Mouse (Mus musculus) bone marrow macrophage, adult 2 months (primary cell): ENCODE data around the gene Dmpk. TPM values are rescaled to one million over a fixed set of nuclear protein-coding genes. Genes with fewer than 3 reads are reported as not detected.
A peak's percentile ranks its signal among the peaks of the same experiment; 100 is the strongest.

Experiments
- H3K27ac ChIP-seq: 2 replicates; pipeline ENCODE4 v1.5.1; 2012; ENCODE audit warnings: low read depth, low read length; ENCODE audit not compliant: insufficient read depth
- H3K4me1 ChIP-seq: 2 replicates; pipeline ENCODE4 v1.6.1; 2012; ENCODE audit warnings: low read length; ENCODE audit not compliant: control insufficient read depth, insufficient read depth
- H3K4me3 ChIP-seq: 2 replicates; pipeline ENCODE4 v1.5.1; 2012; ENCODE audit warnings: mild to moderate bottlenecking, low read length, moderate library complexity; ENCODE audit not compliant: insufficient read depth
- CTCF ChIP-seq: IDR thresholded peaks from 2 replicates; pipeline ENCODE4 v1.5.1; 2012; ENCODE audit warnings: low read depth, mild to moderate bottlenecking, low read length, moderate library complexity
- POLR2A ChIP-seq: IDR thresholded peaks from 2 replicates; pipeline ENCODE4 v1.6.1; 2012; ENCODE audit warnings: mild to moderate bottlenecking, low read depth, low read length, borderline replicate concordance
- polyA plus RNA-seq: library from polyadenylated mRNA; stranded (reverse); fragments of >200 nt; gene quantifications from 2 replicates; pipeline ENCODE4 v1.2.4, GENCODE M21; 2012; ENCODE audit not compliant: missing spikeins, insufficient read depth, insufficient read length

The Dmpk gene
- polyA plus RNA-seq, 1 experiment, result 4.2 TPM

DNA sequence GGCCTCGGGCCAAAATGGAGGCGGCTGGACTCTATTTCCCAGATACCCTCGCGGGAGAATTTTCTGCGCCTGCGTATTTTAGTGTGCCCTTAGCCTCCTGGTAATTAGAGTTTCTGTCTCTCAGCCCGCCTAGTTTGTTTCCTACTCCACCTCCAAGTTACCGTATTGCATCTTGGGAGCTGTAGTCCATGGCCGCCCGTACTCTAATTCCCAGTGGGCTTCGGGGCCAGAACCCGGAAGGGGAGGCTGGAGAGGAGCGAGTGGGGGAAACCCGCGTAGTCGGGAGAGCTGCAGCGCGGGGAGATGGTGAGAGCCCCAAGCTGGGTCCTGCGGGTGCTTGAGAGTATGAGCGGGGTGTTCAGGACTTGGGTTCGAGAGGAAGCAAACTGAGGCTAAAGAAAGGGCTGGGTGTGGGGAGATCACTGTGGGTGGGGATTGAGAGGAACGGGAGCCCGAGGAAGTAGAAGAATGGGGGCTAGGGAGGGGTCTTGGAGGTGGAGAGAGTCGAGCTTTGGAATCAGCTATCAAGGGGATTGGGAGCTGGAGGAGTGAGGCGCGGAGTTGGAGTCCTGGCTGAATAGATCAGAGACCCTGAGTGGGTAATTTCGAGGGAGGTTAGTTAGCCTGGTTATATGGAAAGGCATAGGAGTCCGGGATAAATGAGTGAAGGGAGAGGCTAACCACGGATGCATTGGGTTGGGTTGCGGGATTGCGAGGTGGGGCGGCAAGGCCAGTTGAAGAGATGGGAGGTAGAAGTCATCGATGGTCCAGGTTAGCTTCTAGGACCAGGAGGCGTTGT is 36.2 kb downstream of the Dmpk start, which contains the start of gene Fbxo46:
TSS of gene Fbxo46 (plus strand) at position 229 of the 799 bp plus-strand sequence.
- Histone ChIP-seq H3K4me1 (peaks cover 3% of the 10 kb centered on the region; the same call in 1 of the 2 replicates), H3K4me3 (peak within 1 kb of the TSS; percentile 76), H3K27ac (no peak within 1 kb of the TSS)
- TF ChIP-seq POLR2A (peak; percentile 82; the same call in 1 of the 2 replicates), CTCF (no peak)

GRCm38 (mm10) chr7:19121686-19122085 is 38.0 kb downstream of the Dmpk start:
- peaks cover 3% of the 10 kb centered on the region; the same call in 1 of the 2 replicates for H3K4me1 ChIP-seq
- no peak overlapping the region for H3K4me3 ChIP-seq
- TF ChIP-seq CTCF, result no peak
- TF ChIP-seq POLR2A, result no peak
- no peak overlapping the region for H3K27ac ChIP-seq

DNA sequence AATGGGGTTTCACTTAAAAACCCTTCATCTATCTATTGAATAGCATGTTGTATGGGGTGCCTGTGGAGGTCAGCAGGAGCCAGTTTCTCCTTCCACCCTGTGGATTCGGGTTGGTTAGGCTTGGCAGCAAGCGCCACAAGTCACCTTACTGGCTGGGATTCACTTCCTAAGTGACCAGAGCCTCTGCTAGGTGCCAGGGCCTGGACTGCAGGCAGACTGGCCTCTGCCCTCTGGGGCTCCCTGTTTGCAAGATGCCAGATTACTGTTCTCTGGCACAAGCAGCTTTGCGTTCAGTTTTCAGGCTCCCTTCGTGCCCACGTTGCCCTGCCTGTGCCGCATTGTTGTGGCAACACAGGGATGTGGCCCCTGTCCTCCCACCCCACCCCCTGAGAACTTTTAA is 41.1 kb downstream of the Dmpk start:
- Histone ChIP-seq H3K4me3 (no peak overlapping the region), H3K4me1 (peaks cover 3% of the 10 kb centered on the region; the same call in 1 of the 2 replicates), H3K27ac (no peak overlapping the region)
- TF ChIP-seq POLR2A, result no peak
- no peak for TF ChIP-seq CTCF

- H3K4me1 ChIP-seq, result peaks cover 3% of the 10 kb centered on the region; the same call in 1 of the 2 replicates
- H3K27ac ChIP-seq, result no peak overlapping the region
- H3K4me3 ChIP-seq, result no peak overlapping the region
- TF ChIP-seq POLR2A, result no peak
- no peak for TF ChIP-seq CTCF
These were observed 44.1 kb downstream of the Dmpk start for GRCm38 (mm10) chr7:19127744-19128143.

GRCm38 (mm10) chr7:19129396-19129795 is 45.7 kb downstream of the Dmpk start:
- TF ChIP-seq POLR2A (no peak), CTCF (no peak)
- H3K4me3 ChIP-seq, result no peak overlapping the region

DNA sequence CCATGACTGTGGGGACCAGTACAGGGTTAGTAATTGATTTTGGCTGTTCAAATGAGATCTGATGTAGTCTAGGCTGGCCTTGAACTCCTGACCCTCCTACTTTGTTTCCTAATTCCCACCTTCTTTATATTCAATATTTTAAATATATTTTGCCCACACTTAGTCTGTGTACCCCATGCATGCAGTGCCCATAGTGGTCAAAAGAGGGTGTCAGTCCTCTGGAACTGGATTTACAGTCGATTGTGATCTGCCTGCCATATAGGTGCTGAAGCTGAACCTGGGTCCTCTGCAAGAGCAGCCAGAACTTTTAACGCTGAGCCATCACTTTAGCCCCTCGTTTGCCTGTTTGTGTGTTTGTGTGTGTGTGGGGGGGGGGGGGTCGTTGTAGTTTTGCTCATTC is 47.0 kb downstream of the Dmpk start:
- no peak overlapping the region for H3K4me3 ChIP-seq
- peaks cover 3% of the 10 kb centered on the region; the same call in 1 of the 2 replicates for H3K4me1 ChIP-seq
- H3K27ac ChIP-seq, result no peak overlapping the region
- TF ChIP-seq CTCF, result no peak
- TF ChIP-seq POLR2A, result no peak

More at GRCm38 (mm10) chr7:19129396-19129795, 45.7 kb downstream of the Dmpk start:
- no peak overlapping the region for H3K27ac ChIP-seq
- H3K4me1 ChIP-seq, result peaks cover 3% of the 10 kb centered on the region; the same call in 1 of the 2 replicates

DNA sequence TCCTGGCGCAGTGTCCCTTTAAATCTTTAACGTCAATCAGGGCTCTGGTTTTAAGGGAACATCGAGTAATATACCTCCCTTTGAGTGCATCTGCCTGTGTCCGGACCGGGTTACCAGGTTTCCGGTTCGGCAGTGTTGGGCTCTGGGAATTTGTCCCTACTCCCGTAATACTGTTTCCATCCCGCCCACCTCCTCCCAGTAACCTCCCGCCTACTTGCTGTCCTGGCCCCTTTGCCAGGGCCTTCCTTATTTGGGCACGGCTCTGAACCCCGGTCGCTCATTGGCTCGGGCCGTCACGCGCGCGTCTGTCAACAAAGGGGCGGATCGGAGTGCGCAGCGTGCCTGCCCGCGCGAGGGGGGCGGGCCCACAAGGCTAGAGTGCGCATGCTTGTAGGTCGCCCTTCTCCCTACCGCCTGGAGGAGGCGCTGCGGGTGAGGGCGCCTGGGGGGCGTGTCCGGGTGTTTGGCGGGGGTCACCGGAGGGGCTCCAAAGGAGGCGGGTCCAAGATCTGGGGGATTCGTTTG is 47.7 kb downstream of the Dmpk start:
- Histone ChIP-seq H3K27ac (no peak overlapping the region), H3K4me3 (peak overlapping the region; percentile 55), H3K4me1 (peaks cover 3% of the 10 kb centered on the region; the same call in 1 of the 2 replicates)
- TF ChIP-seq POLR2A (no peak), CTCF (peak; percentile 61; the same call in 1 of the 2 replicates)

DNA sequence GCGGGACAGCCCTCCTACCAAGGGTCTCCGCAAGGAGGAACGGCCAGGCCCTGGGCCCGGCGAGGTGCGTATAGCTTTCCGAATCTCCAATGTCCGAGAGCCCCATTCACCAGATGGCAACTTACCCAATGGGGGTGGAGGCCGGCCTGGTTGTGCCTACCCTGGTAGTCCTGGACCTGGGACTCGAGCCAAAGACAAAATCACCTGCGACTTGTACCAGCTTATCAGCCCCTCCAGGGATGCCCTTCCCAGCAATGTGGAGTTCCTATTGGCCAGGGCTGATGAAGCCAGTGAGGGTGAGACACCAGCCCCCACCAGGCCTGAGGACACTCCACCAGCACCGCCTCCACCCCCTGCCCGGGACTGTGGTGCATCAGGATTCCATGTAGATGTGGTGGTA is 52.5 kb downstream of the Dmpk start:
- TF ChIP-seq CTCF, result no peak
- TF ChIP-seq POLR2A, result no peak
- Histone ChIP-seq H3K4me1 (peaks cover 3% of the 10 kb centered on the region; the same call in 1 of the 2 replicates), H3K27ac (no peak overlapping the region), H3K4me3 (no peak overlapping the region)

DNA sequence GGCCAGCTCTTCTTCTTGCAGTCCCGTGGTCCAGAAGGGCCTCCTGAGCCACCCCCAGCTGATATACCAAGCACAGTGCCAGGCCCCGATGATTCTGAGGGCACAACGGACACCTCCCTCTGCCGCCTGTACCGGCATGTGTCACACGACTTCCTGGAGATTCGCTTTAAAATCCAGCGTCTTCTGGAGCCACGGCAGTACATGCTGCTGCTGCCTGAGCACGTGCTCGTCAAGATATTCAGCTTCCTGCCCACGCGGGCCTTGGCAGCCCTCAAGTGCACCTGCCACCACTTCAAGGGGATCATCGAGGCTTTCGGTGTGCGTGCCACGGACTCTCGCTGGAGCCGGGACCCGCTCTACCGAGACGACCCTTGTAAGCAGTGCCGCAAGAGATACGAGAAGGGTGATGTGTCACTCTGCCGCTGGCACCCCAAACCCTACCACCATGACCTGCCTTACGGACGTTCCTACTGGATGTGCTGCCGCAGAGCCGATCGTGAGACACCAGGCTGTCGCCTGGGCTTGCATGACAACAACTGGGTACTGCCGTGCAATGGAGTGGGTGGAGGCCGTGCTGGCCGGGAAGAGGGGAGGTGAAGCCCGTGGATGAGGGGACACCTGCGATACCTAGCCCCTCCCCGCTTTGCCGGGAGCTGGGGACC is 53.2 kb downstream of the Dmpk start:
- TF ChIP-seq CTCF (no peak), POLR2A (no peak)
- Histone ChIP-seq H3K27ac (no peak overlapping the region), H3K4me1 (peaks cover 3% of the 10 kb centered on the region; the same call in 1 of the 2 replicates), H3K4me3 (no peak overlapping the region)
